Mouse (Mus musculus) lung, embryonic 16.5 days (tissue): ENCODE measurements at regions not wholly inside any gene's neighbourhood (a gene's known extent, or its start where the extent isn't known, plus 50 kb on each side); places are given as distances from the start of the nearest gene placed in this dataset.

Experiments used
- ATAC-seq: fragments of 200-750 bp; cut with Nextera tagmentation; 2 replicates; pipeline ENCODE4 v1.8.0; 2017; ENCODE audit warnings: low read depth, mild to moderate bottlenecking, moderate library complexity
- H3K27ac ChIP-seq: fragments of 300-500 bp; sonication (generic); 2 replicates; pipeline ENCODE4 v1.5.1; 2014; ENCODE audit warnings: mild to moderate bottlenecking, control low read depth, low read length
- H3K27me3 ChIP-seq: fragments of 300-500 bp; sonication (generic); 2 replicates; pipeline ENCODE4 v1.6.1; 2014; ENCODE audit warnings: low read depth, low read length, mixed read lengths; ENCODE audit not compliant: control insufficient read depth, insufficient read depth
- H3K36me3 ChIP-seq: fragments of 300-500 bp; sonication (generic); 2 replicates; pipeline ENCODE4 v1.6.1; 2014; ENCODE audit warnings: low read length; ENCODE audit not compliant: control insufficient read depth, insufficient read depth
- H3K4me1 ChIP-seq: fragments of 300-500 bp; sonication (generic); replicated peaks from 2 replicates; pipeline ENCODE4 v1.6.1; 2014; ENCODE audit warnings: low read length, mixed read lengths; ENCODE audit not compliant: control insufficient read depth, insufficient read depth
- H3K4me2 ChIP-seq: fragments of 300-500 bp; sonication (generic); 2 replicates; pipeline ENCODE4 v1.6.1; 2014; ENCODE audit warnings: low read depth, low read length, control low read depth
- H3K4me3 ChIP-seq: fragments of 300-500 bp; sonication (generic); 2 replicates; pipeline ENCODE4 v1.5.1; 2014; ENCODE audit warnings: mild to moderate bottlenecking, low read length, control low read depth
- H3K9ac ChIP-seq: fragments of 300-500 bp; sonication (generic); 2 replicates; pipeline ENCODE4 v1.6.1; 2014; ENCODE audit warnings: low read length, control low read depth
- H3K9me3 ChIP-seq: fragments of 300-500 bp; sonication (generic); 2 replicates; pipeline ENCODE4 v1.6.1; 2016; ENCODE audit warnings: low read length; ENCODE audit not compliant: control insufficient read depth
- WGBS: fragments of 180-500 bp; shearing (Covaris S2); extraction: QIAGEN DNeasy Blood & Tissue Kit; methylation state at CpG from one replicate; pipeline ENCODE4 v1.1.7; 2014; 5-methylcytosine and 5-hydroxymethylcytosine counted together

GRCm38 (mm10) chr6:15625910-15626564 is 94.4 kb upstream of the Mdfic start:
- ATAC-seq = no peak
- Histone ChIP-seq H3K27me3 (no peaks in the 10 kb centered on the region), H3K36me3 (no peaks in the 10 kb centered on the region), H3K9me3 (no peaks in the 10 kb centered on the region), H3K4me2 (no peak overlapping the region), H3K27ac (no peak overlapping the region), H3K4me1 (no peaks in the 10 kb centered on the region), H3K9ac (no peak overlapping the region), H3K4me3 (no peak overlapping the region)
- 82% methylated on average over 3 of the region's 3 CpGs for WGBS

- no peaks in the 10 kb centered on the region for H3K4me1 ChIP-seq
- no peak overlapping the region for H3K9ac ChIP-seq
- H3K4me2 ChIP-seq = no peak overlapping the region
- no peak for ATAC-seq
- 75% methylated on average over 14 of the region's 14 CpGs for WGBS
- H3K36me3 ChIP-seq = no peaks in the 10 kb centered on the region
- H3K27me3 ChIP-seq = no peaks in the 10 kb centered on the region
- H3K27ac ChIP-seq = no peak overlapping the region
- no peak overlapping the region for H3K4me3 ChIP-seq
- H3K9me3 ChIP-seq = no peaks in the 10 kb centered on the region
Measured at GRCm38 (mm10) chr6:15638548-15638947, 81.9 kb upstream of the Mdfic start.

- Histone ChIP-seq H3K4me2 (no peak overlapping the region), H3K27me3 (no peaks in the 10 kb centered on the region), H3K4me3 (no peak overlapping the region), H3K9me3 (no peaks in the 10 kb centered on the region), H3K4me1 (no peaks in the 10 kb centered on the region), H3K9ac (no peak overlapping the region), H3K27ac (no peak overlapping the region), H3K36me3 (no peaks in the 10 kb centered on the region)
- 62% methylated on average over 4 of the region's 4 CpGs for WGBS
- no peak for ATAC-seq
Measured at GRCm38 (mm10) chr6:15639378-15639777, 81.1 kb upstream of the Mdfic start.

- H3K4me2 ChIP-seq = no peak overlapping the region
- H3K27ac ChIP-seq = no peak overlapping the region
- no peak for ATAC-seq
- H3K36me3 ChIP-seq = no peaks in the 10 kb centered on the region
- H3K4me1 ChIP-seq = no peaks in the 10 kb centered on the region
- no peak overlapping the region for H3K9ac ChIP-seq
- H3K27me3 ChIP-seq = no peaks in the 10 kb centered on the region
- H3K4me3 ChIP-seq = no peak overlapping the region
- 52% methylated on average over 5 of the region's 5 CpGs for WGBS
- no peaks in the 10 kb centered on the region for H3K9me3 ChIP-seq
Measured at GRCm38 (mm10) chr6:15639809-15640479, 80.5 kb upstream of the Mdfic start.

- Histone ChIP-seq H3K4me3 (no peak overlapping the region), H3K36me3 (no peaks in the 10 kb centered on the region), H3K27ac (no peak overlapping the region), H3K27me3 (no peaks in the 10 kb centered on the region), H3K9ac (no peak overlapping the region), H3K4me2 (no peak overlapping the region), H3K4me1 (no peaks in the 10 kb centered on the region), H3K9me3 (no peaks in the 10 kb centered on the region)
- ATAC-seq = no peak
Measured at GRCm38 (mm10) chr6:15644311-15644710, 76.2 kb upstream of the Mdfic start.

GRCm38 (mm10) chr6:15647499-15647898 is 73.0 kb upstream of the Mdfic start:
- ATAC-seq = no peak
- no peak overlapping the region for H3K4me3 ChIP-seq
- 32% methylated on average over 2 of the region's 2 CpGs for WGBS
- no peaks in the 10 kb centered on the region for H3K36me3 ChIP-seq
- H3K4me1 ChIP-seq = no peaks in the 10 kb centered on the region
- H3K9me3 ChIP-seq = no peaks in the 10 kb centered on the region
- no peak overlapping the region for H3K27ac ChIP-seq
- no peak overlapping the region for H3K9ac ChIP-seq
- no peaks in the 10 kb centered on the region for H3K27me3 ChIP-seq
- no peak overlapping the region for H3K4me2 ChIP-seq
